Mouse (Mus musculus) gastrocnemius, postnatal 36 days (tissue): Measurements from ENCODE around the gene Nyap1. TPM values are rescaled to one million over a fixed set of nuclear protein-coding genes. Genes with fewer than 3 reads are reported as not detected.

Source experiments
- total RNA-seq, 2 experiments: library from RNA; stranded (reverse); gene quantifications; 2 replicates each; pipeline ENCODE4 v1.2.3; 2021

The Nyap1 gene
- total RNA-seq, 2 experiments from 2014 or later: 0.20 to 0.28 TPM

Other genes with a start within 250 kb of the Nyap1 start
- gene Pop7, start 239.1 kb downstream of the Nyap1 start, total RNA-seq: 1 to 10 TPM; 8.6 to 9.9 TPM
- 10 to 100 TPM; 17.4 to 23.4 TPM for gene Gigyf1, start 223.1 kb downstream of the Nyap1 start, total RNA-seq
- not detected for gene Epo, start 208.4 kb downstream of the Nyap1 start, total RNA-seq
- 100 to 1,000 TPM; 107 to 129 TPM for gene Gnb2, start 208.1 kb downstream of the Nyap1 start, total RNA-seq
- gene Actl6b, start 188.1 kb downstream of the Nyap1 start, total RNA-seq: not detected
- gene Tfr2, start 171.8 kb downstream of the Nyap1 start, total RNA-seq: not detected
- 10 to 100 TPM in 1 of 2 experiments, 1 to 10 TPM in 1; 9.6 to 13.7 TPM for gene Mospd3, start 140.5 kb downstream of the Nyap1 start, total RNA-seq
- gene Pcolce, start 127.8 kb downstream of the Nyap1 start, total RNA-seq: 10 to 100 TPM; 57.1 to 66.1 TPM
- gene Fbxo24, start 112.6 kb downstream of the Nyap1 start, total RNA-seq: not detected
- gene Lrch4, start 112.5 kb downstream of the Nyap1 start, total RNA-seq: 10 to 100 TPM; 13.6 to 13.8 TPM
- gene Gm20605, start 112.4 kb downstream of the Nyap1 start, total RNA-seq: 1 to 10 TPM; 2.0 to 2.9 TPM
- gene Sap25, start 100.3 kb downstream of the Nyap1 start, total RNA-seq: 1 to 10 TPM; 2.3 to 2.7 TPM
- gene Irs3, start 95.9 kb downstream of the Nyap1 start, total RNA-seq: under 1 TPM; 0.47 to 0.48 TPM
- gene Agfg2, start 56.9 kb downstream of the Nyap1 start, total RNA-seq: 1 to 10 TPM; 3.8 to 4.6 TPM
- 10 to 100 TPM; 52.2 to 55.6 TPM for gene Tsc22d4, start 4.1 kb upstream of the Nyap1 start, total RNA-seq
- gene Ppp1r35, start 37.2 kb upstream of the Nyap1 start, total RNA-seq: 1 to 10 TPM; 5.6 to 7.9 TPM
- 10 to 100 TPM; 20.8 to 25.2 TPM for gene Mepce, start 46.0 kb upstream of the Nyap1 start, total RNA-seq
- gene Zcwpw1, start 46.2 kb upstream of the Nyap1 start, total RNA-seq: under 1 TPM in 1 of 2 experiments, not detected in 1; 0.17 TPM
- gene Pilra, start 94.7 kb upstream of the Nyap1 start, total RNA-seq: under 1 TPM; 0.10 to 0.59 TPM
- gene Pilrb1, start 116.5 kb upstream of the Nyap1 start, total RNA-seq: not detected
- gene Pilrb2, start 130.2 kb upstream of the Nyap1 start, total RNA-seq: under 1 TPM in 1 of 2 experiments, not detected in 1; 0.23 TPM
- under 1 TPM in 1 of 2 experiments, not detected in 1; 0.07 TPM for gene Cyp3a13, start 180.0 kb upstream of the Nyap1 start, total RNA-seq
- gene Gjc3, start 221.5 kb upstream of the Nyap1 start, total RNA-seq: under 1 TPM; 0.59 to 0.99 TPM
- under 1 TPM in 1 of 2 experiments, not detected in 1; 0.46 TPM for gene Azgp1, start 239.9 kb upstream of the Nyap1 start, total RNA-seq